Mouse (Mus musculus) forebrain, embryonic 14.5 days (tissue): ENCODE results near the gene Zfp277. TPM values are rescaled to one million over a fixed set of nuclear protein-coding genes. Genes with fewer than 3 reads are reported as not detected.

ENCODE experiments used
- ATAC-seq: fragments of 200-750 bp; cut with Nextera tagmentation; 2 replicates; pipeline ENCODE4 v1.8.0; 2017; ENCODE audit warnings: mild to moderate bottlenecking, moderate library complexity
- DNase-seq: peaks from one replicate; pipeline ENCODE4 v3.0.0-alpha.2; 2015; ENCODE audit warnings: low spot score
- H3K27ac ChIP-seq: fragments of 300-500 bp; sonication (generic); 2 replicates; pipeline ENCODE4 v1.5.1; 2014; ENCODE audit warnings: low read depth, mild to moderate bottlenecking, control low read depth, low read length, moderate library complexity
- H3K27me3 ChIP-seq: fragments of 300-500 bp; sonication (generic); replicated peaks from 2 replicates; pipeline ENCODE4 v1.6.1; 2014; ENCODE audit warnings: low read length, control low read depth, mixed read lengths; ENCODE audit not compliant: control insufficient read depth, insufficient read depth
- H3K36me3 ChIP-seq: fragments of 300-500 bp; sonication (generic); 2 replicates; pipeline ENCODE4 v1.6.1; 2014; ENCODE audit warnings: low read length, control low read depth; ENCODE audit not compliant: control insufficient read depth, insufficient read depth
- H3K4me1 ChIP-seq: fragments of 300-500 bp; sonication (generic); 2 replicates; pipeline ENCODE4 v1.6.1; 2014; ENCODE audit warnings: antibody characterized with exemption, low read length, control low read depth; ENCODE audit not compliant: control insufficient read depth, insufficient read depth
- H3K4me2 ChIP-seq: fragments of 300-500 bp; sonication (generic); 2 replicates; pipeline ENCODE4 v1.6.1; 2014; ENCODE audit warnings: mild to moderate bottlenecking, control low read depth, low read length
- H3K4me3 ChIP-seq: fragments of 300-500 bp; sonication (generic); 2 replicates; pipeline ENCODE4 v1.5.1; 2014; ENCODE audit warnings: low read depth, low read length, control low read depth
- H3K9ac ChIP-seq: fragments of 300-500 bp; sonication (generic); 2 replicates; pipeline ENCODE4 v1.6.1; 2014; ENCODE audit warnings: mild to moderate bottlenecking, low read length, control low read depth, moderate library complexity
- H3K9me3 ChIP-seq: fragments of 300-500 bp; sonication (generic); replicated peaks from 2 replicates; pipeline ENCODE4 v1.6.1; 2016; ENCODE audit warnings: low read length, control low read depth, mixed read lengths; ENCODE audit not compliant: control insufficient read depth
- WGBS: fragments of 180-500 bp; shearing (Covaris S2); extraction: QIAGEN DNeasy Blood & Tissue Kit; methylation state at CpG from one replicate; pipeline ENCODE4 v1.1.7; 2014; 5-methylcytosine and 5-hydroxymethylcytosine counted together
- polyA plus RNA-seq: library from polyadenylated mRNA; unstranded; fragments of >200 nt; fragmentation: Nextera tagmentation; extraction: Ambion mirVana; gene quantifications from 2 replicates; pipeline ENCODE4 v1.2.1, GENCODE M21; 2014

Zfp277 gene
- polyA plus RNA-seq, 1 experiment from 2014 or later: 32.5 TPM

GRCm38 (mm10) chr12:40303960-40304359, 141.7 kb downstream of the Zfp277 start:
- H3K4me3 ChIP-seq: no peak overlapping the region
- no peaks in the 10 kb centered on the region for H3K36me3 ChIP-seq
- WGBS: 22% methylated on average over 6 of the region's 6 CpGs
- peak; percentile 57 for DNase-seq
- ATAC-seq: peak; percentile 29; the same call in 1 of the 2 replicates
- H3K4me1 ChIP-seq: peaks cover 3% of the 10 kb centered on the region; the same call in 1 of the 2 replicates
- H3K9ac ChIP-seq: no peak overlapping the region
- no peaks in the 10 kb centered on the region for H3K27me3 ChIP-seq
- no peak overlapping the region for H3K27ac ChIP-seq
- no peak overlapping the region for H3K4me2 ChIP-seq
- no peaks in the 10 kb centered on the region for H3K9me3 ChIP-seq

GRCm38 (mm10) chr12:40298636-40299035, 147.1 kb downstream of the Zfp277 start:
- no peak overlapping the region for H3K4me2 ChIP-seq
- no peak for ATAC-seq

GRCm38 (mm10) chr12:40286539-40286938, 159.2 kb downstream of the Zfp277 start:
- H3K9me3 ChIP-seq: peaks cover 4% of the 10 kb centered on the region; the same call in 1 of the 2 replicates
- 64% methylated on average over 4 of the region's 4 CpGs for WGBS
- H3K36me3 ChIP-seq: no peaks in the 10 kb centered on the region
- DNase-seq: peak; percentile 20
- no peaks in the 10 kb centered on the region for H3K4me1 ChIP-seq
- no peak overlapping the region for H3K4me3 ChIP-seq
- H3K9ac ChIP-seq: no peak overlapping the region
- ATAC-seq: peak; percentile 50; the same call in 1 of the 2 replicates
- no peak overlapping the region for H3K27ac ChIP-seq
- no peak overlapping the region for H3K4me2 ChIP-seq
- no peaks in the 10 kb centered on the region for H3K27me3 ChIP-seq

More at GRCm38 (mm10) chr12:40298636-40299035, 147.1 kb downstream of the Zfp277 start:
- H3K27ac ChIP-seq: no peak overlapping the region
- H3K4me1 ChIP-seq: no peaks in the 10 kb centered on the region; the same call in 1 of the 2 replicates
- no peaks in the 10 kb centered on the region for H3K27me3 ChIP-seq
- WGBS: 95% methylated on average over 3 of the region's 3 CpGs
- H3K4me3 ChIP-seq: no peak overlapping the region
- DNase-seq: no peak
- H3K9me3 ChIP-seq: no peaks in the 10 kb centered on the region
- no peak overlapping the region for H3K9ac ChIP-seq
- H3K36me3 ChIP-seq: no peaks in the 10 kb centered on the region

GRCm38 (mm10) chr12:40280596-40281325, 164.9 kb downstream of the Zfp277 start:
- DNase-seq (no peak), ATAC-seq (no peak)
- no peaks in the 10 kb centered on the region for H3K4me1 ChIP-seq
- H3K36me3 ChIP-seq: no peaks in the 10 kb centered on the region
- H3K9me3 ChIP-seq: no peaks in the 10 kb centered on the region
- H3K4me2 ChIP-seq: no peak overlapping the region
- H3K27ac ChIP-seq: no peak overlapping the region
- WGBS: 88% methylated on average over 4 of the region's 4 CpGs
- no peak overlapping the region for H3K9ac ChIP-seq
- H3K27me3 ChIP-seq: no peaks in the 10 kb centered on the region
- no peak overlapping the region for H3K4me3 ChIP-seq

DNA sequence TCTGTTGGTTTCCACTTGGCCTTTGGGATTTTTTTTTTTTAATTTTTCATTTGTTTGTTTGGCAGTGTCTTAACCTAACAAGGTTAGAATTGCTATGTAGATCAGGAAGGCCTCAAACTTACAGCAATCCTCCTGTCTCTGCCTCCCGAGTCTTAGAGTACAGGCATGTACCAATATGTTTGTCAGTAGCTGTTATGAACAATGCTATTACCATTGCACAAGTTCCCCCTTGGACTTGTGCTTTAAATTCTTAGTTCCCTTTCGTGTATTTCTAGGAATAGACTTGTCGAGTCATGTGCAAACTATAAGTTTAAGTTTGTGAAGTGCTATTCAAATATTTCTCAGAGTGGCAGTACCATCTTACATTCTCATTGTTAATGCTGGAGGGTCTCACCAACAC, 168.1 kb downstream of the Zfp277 start:
- Histone ChIP-seq H3K4me1 (no peaks in the 10 kb centered on the region), H3K9me3 (no peaks in the 10 kb centered on the region), H3K4me3 (no peak overlapping the region), H3K27ac (no peak overlapping the region), H3K9ac (no peak overlapping the region), H3K27me3 (no peaks in the 10 kb centered on the region), H3K36me3 (no peaks in the 10 kb centered on the region), H3K4me2 (no peak overlapping the region)
- ATAC-seq (no peak), DNase-seq (no peak)
- 87% methylated on average over 3 of the region's 3 CpGs for WGBS

- no peak for DNase-seq
- ATAC-seq: no peak
Observed at GRCm38 (mm10) chr12:40274931-40275330, 170.8 kb downstream of the Zfp277 start.

GRCm38 (mm10) chr12:40273339-40273738, 172.4 kb downstream of the Zfp277 start:
- no peak for ATAC-seq
- no peak overlapping the region for H3K4me3 ChIP-seq
- H3K9me3 ChIP-seq: no peaks in the 10 kb centered on the region
- no peaks in the 10 kb centered on the region for H3K4me1 ChIP-seq
- no peak overlapping the region for H3K9ac ChIP-seq
- no peak overlapping the region for H3K4me2 ChIP-seq
- H3K27ac ChIP-seq: no peak overlapping the region
- no peaks in the 10 kb centered on the region for H3K36me3 ChIP-seq
- 91% methylated on average over 4 of the region's 4 CpGs for WGBS
- no peak for DNase-seq
- no peaks in the 10 kb centered on the region for H3K27me3 ChIP-seq

More at GRCm38 (mm10) chr12:40274931-40275330, 170.8 kb downstream of the Zfp277 start:
- Histone ChIP-seq H3K9me3 (no peaks in the 10 kb centered on the region), H3K4me3 (no peak overlapping the region), H3K9ac (no peak overlapping the region), H3K4me1 (no peaks in the 10 kb centered on the region), H3K4me2 (no peak overlapping the region), H3K27ac (no peak overlapping the region), H3K36me3 (no peaks in the 10 kb centered on the region), H3K27me3 (no peaks in the 10 kb centered on the region)

DNA sequence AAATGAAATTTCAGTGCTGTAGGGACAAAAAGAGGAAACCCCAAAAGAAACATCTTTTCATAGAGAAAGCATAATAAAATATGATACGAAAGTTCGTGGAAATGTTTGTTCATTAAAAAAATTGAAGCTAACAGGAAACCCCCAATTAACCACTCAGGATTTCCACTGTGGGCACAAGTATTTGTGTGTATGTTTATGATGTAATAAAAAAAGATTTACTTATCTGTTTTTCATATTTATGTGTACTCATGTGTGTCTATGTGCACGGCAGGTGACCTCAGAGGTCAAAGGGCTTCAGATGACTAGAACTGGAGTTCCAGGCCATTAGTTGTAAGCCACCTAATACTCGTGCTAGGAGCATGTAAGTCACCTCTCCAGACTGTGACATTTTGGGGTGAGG, 173.0 kb downstream of the Zfp277 start:
- ATAC-seq: no peak

GRCm38 (mm10) chr12:40268313-40268712, 177.4 kb downstream of the Zfp277 start:
- no peak overlapping the region for H3K9ac ChIP-seq
- no peaks in the 10 kb centered on the region for H3K4me1 ChIP-seq
- no peak overlapping the region for H3K27ac ChIP-seq
- no peaks in the 10 kb centered on the region for H3K9me3 ChIP-seq
- H3K27me3 ChIP-seq: no peaks in the 10 kb centered on the region
- DNase-seq (no peak), ATAC-seq (no peak)
- H3K4me3 ChIP-seq: no peak overlapping the region
- WGBS: 74% methylated on average over 2 of the region's 2 CpGs
- no peaks in the 10 kb centered on the region for H3K36me3 ChIP-seq
- H3K4me2 ChIP-seq: no peak overlapping the region

More for the DNA sequence above, 173.0 kb downstream of the Zfp277 start:
- Histone ChIP-seq H3K4me3 (no peak overlapping the region), H3K4me2 (no peak overlapping the region), H3K9me3 (no peaks in the 10 kb centered on the region), H3K9ac (no peak overlapping the region), H3K27me3 (no peaks in the 10 kb centered on the region), H3K4me1 (no peaks in the 10 kb centered on the region), H3K27ac (no peak overlapping the region), H3K36me3 (no peaks in the 10 kb centered on the region)
- WGBS: 88% methylated on average over 4 of the region's 4 CpGs
- no peak for DNase-seq
